10 mouse cellular contexts compared by ENCODE assay signal in genomic region chr3:143914341-143915217, GRCm38 (mm10).
A peak's percentile ranks its signal among the peaks of the same experiment; 100 is the strongest.
DNase-seq lines count a peak whose midpoint lies in the region; ATAC-seq lines count a peak whose summit lies in the region.
"Had no signal": no experiment of that assay in that cellular context is flagged by ENCODE, and none has a peak within 500 bp of the region (broad histone marks: within the 10 kb centered on the region; RNA-seq: fewer than 3 reads in every experiment).

No protein-coding gene starts in this region.

- 0 out of 2 replicates have a peak overlapping the region, but pooled peaks have one; percentile 18 for H3K4me2 ChIP-seq in heart, embryonic 14.5 days (ENCODE audit: low read length)
- no peak overlapping the region for H3K4me2 ChIP-seq in midbrain, embryonic 14.5 days (ENCODE audit: low read length)
- H3K4me2 ChIP-seq: liver, embryonic 15.5 days had no signal

- ATAC-seq in heart, embryonic 14.5 days (ENCODE audit: insufficient number of reproducible peaks, insufficient read depth, low FRiP score, low read depth), result no peak
- ATAC-seq in midbrain, embryonic 14.5 days (ENCODE audit: low FRiP score, low TSS enrichment), result no peak

- peak overlapping the region; percentile 2 to 58; a peak in 3 of 4 replicates for H3K27ac ChIP-seq in heart, embryonic 14.5 days (replicated peaks in 1 of 2; ENCODE audit: control insufficient read depth in 1 of 2, insufficient read depth in 1 of 2, low read depth in 2 of 2, low read length in 2 of 2)
- H3K27ac ChIP-seq in midbrain, embryonic 14.5 days (replicated peaks; ENCODE audit: low read depth, low read length), result no peak overlapping the region
- H3K27ac ChIP-seq: liver, embryonic 15.5 days had no signal

- no peaks in the 10 kb centered on the region for H3K9me3 ChIP-seq in heart, embryonic 14.5 days (ENCODE audit: control insufficient read depth, low read length)
- no peaks in the 10 kb centered on the region for H3K9me3 ChIP-seq in midbrain, embryonic 14.5 days (ENCODE audit: control insufficient read depth, low read length)
- H3K9me3 ChIP-seq: liver, embryonic 15.5 days had no signal

- no peak overlapping the region for H3K4me3 ChIP-seq in heart, embryonic 14.5 days (ENCODE audit: control insufficient read depth in 1 of 2, insufficient read depth in 1 of 2, low read depth in 1 of 2, low read length in 2 of 2)
- H3K4me3 ChIP-seq in midbrain, embryonic 14.5 days (replicated peaks; ENCODE audit: low read depth, low read length), result no peak overlapping the region
- H3K4me3 ChIP-seq: liver, embryonic 15.5 days had no signal

- no peaks in the 10 kb centered on the region for H3K36me3 ChIP-seq in heart, embryonic 14.5 days (ENCODE audit: control insufficient read depth, insufficient read depth, low read length)
- no peaks in the 10 kb centered on the region for H3K36me3 ChIP-seq in midbrain, embryonic 14.5 days (ENCODE audit: control insufficient read depth, insufficient read depth, low read length)
- H3K36me3 ChIP-seq: liver, embryonic 15.5 days had no signal

- intact Hi-C loops in gastrocnemius, postnatal 14 days (cut with DNase I; ENCODE audit: low total_unique reads), result no loop called here

- H3K27me3 ChIP-seq in heart, embryonic 14.5 days (ENCODE audit: control insufficient read depth, insufficient read depth, low read length), result no peaks in the 10 kb centered on the region
- no peaks in the 10 kb centered on the region for H3K27me3 ChIP-seq in midbrain, embryonic 14.5 days (ENCODE audit: control insufficient read depth, insufficient read depth, low read length)
- H3K27me3 ChIP-seq: liver, embryonic 15.5 days had no signal

- H3K9ac ChIP-seq in heart, embryonic 14.5 days (ENCODE audit: low read length), result no peak overlapping the region
- H3K9ac ChIP-seq in midbrain, embryonic 14.5 days (replicated peaks; ENCODE audit: low read length), result no peak overlapping the region
- H3K9ac ChIP-seq: liver, embryonic 15.5 days had no signal

- H3K4me1 ChIP-seq in heart, embryonic 14.5 days (ENCODE audit: control insufficient read depth in 2 of 2, insufficient read depth in 2 of 2, low read length in 2 of 2), result peaks cover 10 to 11% of the 10 kb centered on the region in 2 experiments
- H3K4me1 ChIP-seq in midbrain, embryonic 14.5 days (ENCODE audit: control insufficient read depth, insufficient read depth, low read length), result 0 out of 2 replicates have a peak, but pooled peaks cover 3% of the 10 kb centered on the region
- H3K4me1 ChIP-seq: liver, embryonic 15.5 days had no signal

- 35% methylated on average over 6 of the region's 6 CpGs for WGBS in heart, embryonic 14.5 days
- WGBS in midbrain, embryonic 14.5 days, result 33% methylated on average over 6 of the region's 6 CpGs

- no peak for DNase-seq in heart, adult 11 months
- peak; percentile 7 for DNase-seq in R1 (ENCODE audit: low read depth, low spot score)
- peak; percentile 24 for DNase-seq in gonadal fat pad, adult 2 months (ENCODE audit: low read depth)
- peak; percentile 53 for DNase-seq in midbrain, embryonic 14.5 days
- no peak for DNase-seq in gastrocnemius, postnatal 14 days
- DNase-seq in adrenal gland, postnatal 4 days (ENCODE audit: low spot score in 2 of 2), result no peak
- DNase-seq in adrenal gland, postnatal 25 days, result no peak
- DNase-seq: cerebellum, postnatal 10 days had no signal

Comparison
In these comparisons a context has a peak if more than half of its experiments do, and no peak if none do; other contexts are left out.
1. DNase-seq: peak in R1 (single experiment), gonadal fat pad, adult 2 months (single experiment) and midbrain, embryonic 14.5 days (single experiment); none in heart, adult 11 months (single experiment), gastrocnemius, postnatal 14 days (single experiment), adrenal gland, postnatal 4 days (0 of 2) and adrenal gland, postnatal 25 days (single experiment).